Mouse (Mus musculus): ENCODE data around the gene Gtf3a. TPM values are rescaled to one million over a fixed set of nuclear protein-coding genes. Genes with fewer than 3 reads are reported as not detected.

The Gtf3a gene
- polyA plus RNA-seq, 1 experiment from 2014 or later: 125 TPM

GRCm38 (mm10) chr5:146942965-146943364 lies 5.5 kb upstream of the Gtf3a start:
- no peaks in the 10 kb centered on the region for H3K4me1 ChIP-seq
- H3K9me3 ChIP-seq: no peaks in the 10 kb centered on the region
- no peaks in the 10 kb centered on the region for H3K36me3 ChIP-seq
- 77% methylated on average over 15 of the region's 15 CpGs for WGBS
- DNase-seq (ENCODE audit: low spot score): no peak
- no peak overlapping the region for H3K27ac ChIP-seq
- no peaks in the 10 kb centered on the region for H3K27me3 ChIP-seq (ENCODE audit: insufficient read depth, poor library complexity, severe bottlenecking)
- H3K4me3 ChIP-seq: no peak overlapping the region

DNA sequence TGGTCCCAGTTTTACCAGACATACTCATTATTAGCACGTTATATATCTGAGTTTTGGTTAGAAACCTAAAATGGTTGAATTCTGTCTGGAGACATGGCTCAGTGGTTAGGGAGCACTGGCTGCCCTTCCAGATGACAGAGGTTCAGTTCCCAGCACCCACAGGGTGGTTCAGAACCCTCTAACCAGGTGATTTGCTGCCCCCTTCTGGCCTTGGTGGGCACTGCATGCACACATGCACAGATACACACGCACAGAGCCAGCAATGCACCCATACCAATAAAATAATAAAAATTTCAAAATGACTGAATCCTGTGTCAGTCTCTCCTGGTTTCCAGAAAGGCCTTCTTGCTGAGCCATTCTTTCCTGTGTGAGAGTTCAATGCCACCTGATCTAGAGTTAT lies 3.9 kb upstream of the Gtf3a start:
- 93% methylated on average over 2 of the region's 2 CpGs for WGBS
- Histone ChIP-seq H3K27ac (no peak overlapping the region), H3K4me3 (no peak overlapping the region), H3K9me3 (no peaks in the 10 kb centered on the region), H3K36me3 (no peaks in the 10 kb centered on the region), H3K27me3 (ENCODE audit: insufficient read depth, poor library complexity, severe bottlenecking) (no peaks in the 10 kb centered on the region), H3K4me1 (peaks cover 8% of the 10 kb centered on the region)
- no peak for DNase-seq (ENCODE audit: low spot score)

GRCm38 (mm10) chr5:146946682-146947081 lies 1.8 kb upstream of the Gtf3a start:
- H3K27ac ChIP-seq: no peak overlapping the region
- DNase-seq (ENCODE audit: low spot score): no peak
- no peaks in the 10 kb centered on the region for H3K27me3 ChIP-seq (ENCODE audit: insufficient read depth, poor library complexity, severe bottlenecking)
- no peak overlapping the region for H3K4me3 ChIP-seq
- no peaks in the 10 kb centered on the region for H3K9me3 ChIP-seq
- WGBS: 86% methylated on average over 9 of the region's 9 CpGs
- H3K4me1 ChIP-seq: peaks cover 15% of the 10 kb centered on the region
- peaks cover 13% of the 10 kb centered on the region for H3K36me3 ChIP-seq

- H3K4me1 ChIP-seq: peaks cover 15% of the 10 kb centered on the region
- H3K4me3 ChIP-seq: no peak overlapping the region
- WGBS: 82% methylated on average over 6 of the region's 6 CpGs
- peaks cover 21% of the 10 kb centered on the region for H3K36me3 ChIP-seq
- no peaks in the 10 kb centered on the region for H3K9me3 ChIP-seq
- H3K27ac ChIP-seq: no peak overlapping the region
- H3K27me3 ChIP-seq (ENCODE audit: insufficient read depth, poor library complexity, severe bottlenecking): no peaks in the 10 kb centered on the region
- DNase-seq (ENCODE audit: low spot score): no peak
Observed at GRCm38 (mm10) chr5:146947497-146947896, 960 bp upstream of the Gtf3a start.

DNA sequence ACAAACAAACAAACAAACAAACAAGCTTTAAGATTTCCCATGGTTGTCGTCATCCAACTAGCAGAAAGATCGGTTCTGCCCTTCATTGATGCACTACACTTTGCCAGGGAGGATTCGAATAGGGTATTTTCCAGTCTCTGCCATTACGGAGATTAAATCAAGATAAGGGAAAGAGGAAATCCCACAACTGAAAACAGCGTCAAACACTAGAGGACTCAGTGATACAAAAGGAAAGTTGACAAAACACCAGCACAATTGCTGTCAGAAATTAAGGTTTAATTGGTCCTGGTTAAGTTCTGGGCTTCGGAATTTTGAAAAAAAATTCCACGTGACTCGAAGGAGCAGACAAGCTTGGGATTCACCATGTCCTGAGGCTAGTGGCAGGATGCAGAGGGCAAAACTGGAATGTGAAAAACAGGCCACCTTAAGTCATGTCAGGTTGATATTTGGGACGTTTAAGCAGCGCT lies 383 bp upstream of the Gtf3a start:
- H3K4me1 ChIP-seq: peaks cover 15% of the 10 kb centered on the region
- peak overlapping the region; percentile 88 for H3K4me3 ChIP-seq
- peak overlapping the region; percentile 94 for H3K27ac ChIP-seq
- no peaks in the 10 kb centered on the region for H3K27me3 ChIP-seq (ENCODE audit: insufficient read depth, poor library complexity, severe bottlenecking)
- WGBS: 20% methylated on average over 10 of the region's 10 CpGs
- H3K36me3 ChIP-seq: peaks cover 27% of the 10 kb centered on the region
- no peaks in the 10 kb centered on the region for H3K9me3 ChIP-seq
- DNase-seq (ENCODE audit: low spot score): no peak

DNA sequence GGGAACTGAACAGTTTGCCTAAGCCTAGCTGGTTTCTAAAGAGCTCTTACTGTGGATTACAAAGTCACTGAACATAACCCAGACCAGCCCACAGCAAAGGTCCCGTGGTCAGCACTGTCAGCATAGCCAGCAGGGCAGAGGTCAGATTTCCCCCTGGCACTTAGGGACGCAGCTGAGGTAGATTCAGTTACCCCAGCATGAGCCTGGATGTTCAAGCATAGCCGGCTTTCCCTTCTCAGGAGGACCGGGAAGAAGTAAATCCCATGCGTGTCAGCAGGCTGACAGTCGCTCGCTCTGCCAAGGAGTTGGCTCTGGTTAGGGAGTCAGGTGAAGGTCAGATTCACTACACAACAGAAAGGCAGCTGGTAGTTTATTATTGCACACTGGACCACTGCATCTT lies 6.1 kb downstream of the Gtf3a start:
- WGBS: 91% methylated on average over 7 of the region's 7 CpGs

GRCm38 (mm10) chr5:146955651-146956050 lies 7.2 kb downstream of the Gtf3a start:
- Histone ChIP-seq H3K27me3 (ENCODE audit: insufficient read depth, poor library complexity, severe bottlenecking) (no peaks in the 10 kb centered on the region), H3K9me3 (no peaks in the 10 kb centered on the region), H3K4me3 (no peak overlapping the region), H3K27ac (no peak overlapping the region), H3K4me1 (no peaks in the 10 kb centered on the region), H3K36me3 (peaks cover 91% of the 10 kb centered on the region)
- 88% methylated on average over 5 of the region's 5 CpGs for WGBS
- DNase-seq (ENCODE audit: low spot score): no peak

More for the DNA sequence above, 6.1 kb downstream of the Gtf3a start:
- no peak for DNase-seq (ENCODE audit: low spot score)
- Histone ChIP-seq H3K9me3 (no peaks in the 10 kb centered on the region), H3K4me3 (no peak overlapping the region), H3K36me3 (peaks cover 92% of the 10 kb centered on the region), H3K4me1 (peaks cover 6% of the 10 kb centered on the region), H3K27ac (no peak overlapping the region), H3K27me3 (ENCODE audit: insufficient read depth, poor library complexity, severe bottlenecking) (no peaks in the 10 kb centered on the region)

GRCm38 (mm10) chr5:146956678-146957077 lies 8.2 kb downstream of the Gtf3a start:
- no peaks in the 10 kb centered on the region for H3K9me3 ChIP-seq
- no peaks in the 10 kb centered on the region for H3K4me1 ChIP-seq
- peaks cover 85% of the 10 kb centered on the region for H3K36me3 ChIP-seq
- H3K4me3 ChIP-seq: no peak overlapping the region
- H3K27me3 ChIP-seq (ENCODE audit: insufficient read depth, poor library complexity, severe bottlenecking): no peaks in the 10 kb centered on the region
- no peak for DNase-seq (ENCODE audit: low spot score)
- WGBS: 95% methylated on average over 18 of the region's 18 CpGs
- H3K27ac ChIP-seq: no peak overlapping the region

- peak; percentile 94 for DNase-seq (ENCODE audit: low spot score)
- H3K4me1 ChIP-seq: peaks cover 6% of the 10 kb centered on the region
- peaks cover 19% of the 10 kb centered on the region for H3K36me3 ChIP-seq
- H3K27me3 ChIP-seq (ENCODE audit: insufficient read depth, poor library complexity, severe bottlenecking): no peaks in the 10 kb centered on the region
- peak within 1 kb of the TSS; percentile 92 for H3K27ac ChIP-seq
- no peaks in the 10 kb centered on the region for H3K9me3 ChIP-seq
- H3K4me3 ChIP-seq: peak within 1 kb of the TSS; percentile 92
- 2% methylated on average over 46 of the region's 46 CpGs for WGBS
Observed at GRCm38 (mm10) chr5:146963118-146963936, 14.9 kb downstream of the Gtf3a start, which contains the start of gene Mtif3. Gene Mtif3, minus strand, starts transcription at chr5:146963800.

DNA sequence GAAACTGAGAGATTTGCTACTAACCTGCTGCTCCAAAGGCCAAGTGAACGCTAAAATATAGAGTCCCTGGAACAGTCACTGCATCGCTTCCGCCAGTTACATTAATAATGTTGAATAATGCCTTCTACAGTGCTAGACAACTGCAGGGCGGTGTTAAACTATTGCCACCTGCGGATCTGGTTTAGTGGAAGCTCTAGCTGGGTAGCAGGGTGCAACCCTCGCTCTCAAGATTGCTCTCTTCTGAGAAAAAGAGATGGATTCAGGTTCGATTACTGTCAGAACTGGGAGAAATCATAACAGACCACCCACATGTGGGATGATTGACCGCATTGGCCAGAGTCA lies 15.5 kb downstream of the Gtf3a start:
- Histone ChIP-seq H3K27me3 (ENCODE audit: insufficient read depth, poor library complexity, severe bottlenecking) (no peaks in the 10 kb centered on the region), H3K27ac (peak overlapping the region; percentile 92), H3K9me3 (no peaks in the 10 kb centered on the region), H3K36me3 (peaks cover 13% of the 10 kb centered on the region), H3K4me3 (peak overlapping the region; percentile 92), H3K4me1 (peaks cover 6% of the 10 kb centered on the region)
- no peak for DNase-seq (ENCODE audit: low spot score)
- WGBS: 52% methylated on average over 8 of the region's 8 CpGs

- Histone ChIP-seq H3K36me3 (no peaks in the 10 kb centered on the region), H3K4me1 (no peaks in the 10 kb centered on the region), H3K27ac (no peak overlapping the region), H3K4me3 (no peak overlapping the region), H3K9me3 (no peaks in the 10 kb centered on the region), H3K27me3 (ENCODE audit: insufficient read depth, poor library complexity, severe bottlenecking) (no peaks in the 10 kb centered on the region)
- 75% methylated on average over 13 of the region's 13 CpGs for WGBS
- no peak for DNase-seq (ENCODE audit: low spot score)
Observed at GRCm38 (mm10) chr5:146968695-146969393, 20.4 kb downstream of the Gtf3a start.

DNA sequence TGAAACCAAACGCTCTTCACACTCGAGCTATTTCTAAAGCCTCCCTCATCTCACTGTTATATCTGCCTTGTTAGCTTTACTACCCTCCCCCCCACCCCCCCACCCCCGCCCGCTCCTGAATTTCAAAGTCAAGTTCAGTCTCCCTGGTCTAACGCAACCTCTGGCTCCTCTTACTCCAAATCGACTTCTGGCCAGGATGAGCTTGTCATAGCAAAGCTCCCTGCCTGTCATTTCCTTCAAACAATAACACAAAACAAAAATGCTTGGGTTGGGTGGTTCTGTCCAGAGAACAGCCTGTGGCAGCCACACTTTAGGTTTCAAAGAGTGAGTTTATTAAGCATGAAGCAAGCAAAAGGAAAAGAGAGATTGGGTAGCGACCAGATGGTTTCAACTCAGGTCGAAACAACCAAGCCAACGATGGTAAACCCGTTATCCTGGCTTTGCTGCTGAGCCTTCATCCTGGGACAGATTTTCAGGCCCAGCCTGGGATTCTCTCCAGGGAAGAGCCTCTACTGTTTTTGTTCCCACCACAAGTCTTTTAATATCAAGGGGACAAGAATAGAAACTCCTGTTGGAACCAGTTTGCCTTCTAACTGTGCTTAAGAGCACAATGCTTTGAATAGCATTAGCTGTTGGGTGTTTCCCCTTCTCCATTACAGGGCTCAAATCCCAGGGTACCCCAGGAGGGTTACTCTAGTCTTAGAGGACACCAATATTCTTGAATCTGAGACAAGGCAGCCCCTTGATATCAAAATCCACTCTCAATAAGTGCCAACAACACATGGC lies 23.5 kb downstream of the Gtf3a start:
- no peaks in the 10 kb centered on the region for H3K9me3 ChIP-seq
- H3K27ac ChIP-seq: no peak overlapping the region
- no peak for DNase-seq (ENCODE audit: low spot score)
- no peak overlapping the region for H3K4me3 ChIP-seq
- no peaks in the 10 kb centered on the region for H3K27me3 ChIP-seq (ENCODE audit: insufficient read depth, poor library complexity, severe bottlenecking)
- 62% methylated on average over 10 of the region's 10 CpGs for WGBS
- H3K4me1 ChIP-seq: peaks cover 5% of the 10 kb centered on the region; the same call in 1 of the 2 replicates
- no peaks in the 10 kb centered on the region for H3K36me3 ChIP-seq

DNA sequence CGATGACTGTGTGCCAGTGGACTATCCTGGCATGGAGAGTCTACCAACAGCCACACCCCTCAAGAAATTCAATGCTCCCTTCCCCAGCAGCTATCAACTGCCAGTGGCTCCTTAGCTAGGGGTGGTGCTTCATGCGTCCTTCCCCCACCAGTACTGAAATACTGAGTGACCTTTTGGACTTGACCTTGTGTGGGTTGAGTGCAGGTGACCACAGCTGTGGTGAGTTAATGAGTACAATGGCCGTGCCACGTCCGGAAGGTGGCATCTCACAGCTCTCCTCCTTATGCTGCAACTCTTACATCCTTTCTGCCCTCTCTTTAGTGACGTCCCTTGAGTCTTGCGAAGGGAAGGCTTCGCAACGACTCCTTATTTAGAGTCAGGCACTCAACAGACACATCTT lies 24.9 kb downstream of the Gtf3a start:
- peaks cover 5% of the 10 kb centered on the region; the same call in 1 of the 2 replicates for H3K4me1 ChIP-seq

More for the DNA sequence above, 24.9 kb downstream of the Gtf3a start:
- Histone ChIP-seq H3K9me3 (no peaks in the 10 kb centered on the region), H3K4me3 (no peak overlapping the region), H3K36me3 (no peaks in the 10 kb centered on the region), H3K27me3 (ENCODE audit: insufficient read depth, poor library complexity, severe bottlenecking) (no peaks in the 10 kb centered on the region), H3K27ac (no peak overlapping the region)
- 87% methylated on average over 9 of the region's 9 CpGs for WGBS
- DNase-seq (ENCODE audit: low spot score): no peak

All from heart, embryonic 10.5 days (tissue).